Mouse (Mus musculus): ENCODE measurements around the gene Dnaja4. TPM values are rescaled to one million over a fixed set of nuclear protein-coding genes. Genes with fewer than 3 reads are reported as not detected.
A peak's percentile ranks its signal among the peaks of the same experiment; 100 is the strongest.

Dnaja4 gene
- polyA plus RNA-seq, 1 experiment from 2014 or later = 3.4 TPM

GRCm38 (mm10) chr9:54722156-54722555 lies 23.5 kb downstream of the Dnaja4 start:
- ATAC-seq = no peak
- Histone ChIP-seq H3K4me1 (replicated peaks; ENCODE audit: control insufficient read depth, insufficient read depth, low read length) (no peaks in the 10 kb centered on the region), H3K27ac (ENCODE audit: low read depth, low read length) (no peak overlapping the region), H3K4me3 (ENCODE audit: low read depth, low read length) (no peak overlapping the region), H3K9ac (ENCODE audit: low read depth, low read length) (no peak overlapping the region), H3K36me3 (ENCODE audit: control insufficient read depth, insufficient read depth) (peaks cover 80% of the 10 kb centered on the region), H3K27me3 (replicated peaks; ENCODE audit: control insufficient read depth, insufficient read depth, low read length) (no peaks in the 10 kb centered on the region), H3K9me3 (ENCODE audit: control insufficient read depth) (no peaks in the 10 kb centered on the region), H3K4me2 (replicated peaks; ENCODE audit: low read depth) (no peak overlapping the region)
- WGBS = 94% methylated on average over 7 of the region's 7 CpGs
- TF ChIP-seq CTCF (IDR thresholded peaks at IDR 0.05; ENCODE audit: low read depth) = no peak

- no peak for TF ChIP-seq CTCF (IDR thresholded peaks at IDR 0.05; ENCODE audit: low read depth)
- Histone ChIP-seq H3K9ac (ENCODE audit: low read depth, low read length) (no peak overlapping the region), H3K27ac (ENCODE audit: low read depth, low read length) (no peak overlapping the region), H3K27me3 (replicated peaks; ENCODE audit: control insufficient read depth, insufficient read depth, low read length) (no peaks in the 10 kb centered on the region), H3K4me1 (replicated peaks; ENCODE audit: control insufficient read depth, insufficient read depth, low read length) (no peaks in the 10 kb centered on the region), H3K4me2 (replicated peaks; ENCODE audit: low read depth) (no peak overlapping the region), H3K36me3 (ENCODE audit: control insufficient read depth, insufficient read depth) (peaks cover 80% of the 10 kb centered on the region), H3K4me3 (ENCODE audit: low read depth, low read length) (no peak overlapping the region), H3K9me3 (ENCODE audit: control insufficient read depth) (no peaks in the 10 kb centered on the region)
- ATAC-seq = no peak
- 85% methylated on average over 4 of the region's 4 CpGs for WGBS
These were observed 23.9 kb downstream of the Dnaja4 start for GRCm38 (mm10) chr9:54722596-54722995.

DNA sequence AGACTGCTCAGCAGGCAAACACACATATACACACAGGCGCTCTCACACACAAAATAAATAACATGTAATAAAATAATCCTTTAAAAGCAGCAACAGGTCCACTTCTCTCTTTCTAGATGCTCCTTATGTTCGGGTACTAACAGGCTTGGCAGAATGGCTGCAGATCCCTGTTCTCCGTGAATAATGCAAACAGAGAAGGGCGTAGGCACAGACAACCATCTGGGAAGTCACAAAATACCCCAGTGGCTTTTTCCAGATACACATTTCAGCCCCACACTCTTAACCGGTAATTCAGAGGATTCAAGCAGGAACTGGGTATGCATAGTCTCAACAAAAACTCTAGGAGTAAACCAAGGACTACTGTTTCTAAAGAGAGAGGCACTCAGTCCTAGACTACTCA lies 27.6 kb downstream of the Dnaja4 start:
- no peaks in the 10 kb centered on the region for H3K9me3 ChIP-seq (ENCODE audit: control insufficient read depth)
- ATAC-seq = no peak
- H3K4me2 ChIP-seq (replicated peaks; ENCODE audit: low read depth) = no peak overlapping the region
- WGBS = 80% methylated on average over 5 of the region's 5 CpGs
- peaks cover 85% of the 10 kb centered on the region for H3K36me3 ChIP-seq (ENCODE audit: control insufficient read depth, insufficient read depth)
- H3K27ac ChIP-seq (ENCODE audit: low read depth, low read length) = no peak overlapping the region
- no peaks in the 10 kb centered on the region for H3K27me3 ChIP-seq (replicated peaks; ENCODE audit: control insufficient read depth, insufficient read depth, low read length)
- TF ChIP-seq CTCF (IDR thresholded peaks at IDR 0.05; ENCODE audit: low read depth) = no peak
- H3K4me1 ChIP-seq (replicated peaks; ENCODE audit: control insufficient read depth, insufficient read depth, low read length) = no peaks in the 10 kb centered on the region
- H3K4me3 ChIP-seq (ENCODE audit: low read depth, low read length) = no peak overlapping the region
- H3K9ac ChIP-seq (ENCODE audit: low read depth, low read length) = no peak overlapping the region

- no peaks in the 10 kb centered on the region for H3K27me3 ChIP-seq (replicated peaks; ENCODE audit: control insufficient read depth, insufficient read depth, low read length)
- peaks cover 31% of the 10 kb centered on the region for H3K36me3 ChIP-seq (ENCODE audit: control insufficient read depth, insufficient read depth)
- H3K4me2 ChIP-seq (replicated peaks; ENCODE audit: low read depth) = no peak overlapping the region
- no peak for ATAC-seq
- TF ChIP-seq CTCF (IDR thresholded peaks at IDR 0.05; ENCODE audit: low read depth) = peak; percentile 82
- H3K9me3 ChIP-seq (ENCODE audit: control insufficient read depth) = no peaks in the 10 kb centered on the region
- no peaks in the 10 kb centered on the region for H3K4me1 ChIP-seq (replicated peaks; ENCODE audit: control insufficient read depth, insufficient read depth, low read length)
- no peak overlapping the region for H3K9ac ChIP-seq (ENCODE audit: low read depth, low read length)
- H3K27ac ChIP-seq (ENCODE audit: low read depth, low read length) = no peak overlapping the region
- 91% methylated on average over 2 of the region's 2 CpGs for WGBS
- H3K4me3 ChIP-seq (ENCODE audit: low read depth, low read length) = no peak overlapping the region
These were observed 33.4 kb downstream of the Dnaja4 start for GRCm38 (mm10) chr9:54732122-54732521.

GRCm38 (mm10) chr9:54733921-54734638 lies 35.4 kb downstream of the Dnaja4 start, which contains the start of gene Wdr61:
Gene Wdr61, minus strand, starts transcription at chr9:54734519.
- Histone ChIP-seq H3K4me3 (ENCODE audit: low read depth, low read length) (peak within 1 kb of the TSS; percentile 70), H3K9me3 (ENCODE audit: control insufficient read depth) (no peaks in the 10 kb centered on the region), H3K27me3 (replicated peaks; ENCODE audit: control insufficient read depth, insufficient read depth, low read length) (no peaks in the 10 kb centered on the region), H3K9ac (ENCODE audit: low read depth, low read length) (peak within 1 kb of the TSS; percentile 65), H3K27ac (ENCODE audit: low read depth, low read length) (peak within 1 kb of the TSS; percentile 57), H3K4me1 (replicated peaks; ENCODE audit: control insufficient read depth, insufficient read depth, low read length) (no peaks in the 10 kb centered on the region), H3K36me3 (ENCODE audit: control insufficient read depth, insufficient read depth) (peaks cover 14% of the 10 kb centered on the region), H3K4me2 (replicated peaks; ENCODE audit: low read depth) (peak within 1 kb of the TSS; percentile 72)
- ATAC-seq = peak; percentile 97
- 2% methylated on average over 32 of the region's 32 CpGs for WGBS
- peak; percentile 83 for TF ChIP-seq CTCF (IDR thresholded peaks at IDR 0.05; ENCODE audit: low read depth)

DNA sequence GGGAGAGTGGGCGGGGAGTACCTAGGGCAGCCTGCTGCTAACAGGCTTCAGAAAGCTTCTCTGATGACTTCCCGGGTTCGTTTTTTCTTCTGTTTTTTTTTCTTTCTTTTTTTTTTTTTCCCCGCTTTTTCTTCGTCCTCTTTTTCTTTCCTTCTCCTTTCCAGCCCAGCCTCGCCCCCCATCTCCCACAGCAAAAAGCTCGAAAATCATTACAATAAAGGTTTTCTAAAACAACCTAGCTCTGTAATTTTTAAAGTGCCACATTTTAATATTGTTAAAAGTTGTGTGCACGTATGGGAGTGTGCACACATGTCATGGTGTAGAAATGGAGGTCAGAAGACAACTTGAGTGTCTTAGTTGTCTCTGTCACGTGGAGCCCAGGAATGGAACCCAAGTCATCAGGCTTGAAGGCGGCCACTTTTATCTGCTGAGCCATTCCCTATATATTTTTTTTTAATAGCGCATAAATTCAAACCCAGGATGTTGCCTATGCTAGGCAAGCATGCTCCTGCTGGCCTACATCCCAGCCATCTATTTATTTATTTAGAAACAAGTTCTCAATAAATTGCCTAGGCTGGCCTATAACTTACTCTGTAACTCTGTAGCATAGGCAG lies 36.1 kb downstream of the Dnaja4 start:
- H3K27me3 ChIP-seq (replicated peaks; ENCODE audit: control insufficient read depth, insufficient read depth, low read length) = no peaks in the 10 kb centered on the region
- no peak for ATAC-seq
- no peaks in the 10 kb centered on the region for H3K4me1 ChIP-seq (replicated peaks; ENCODE audit: control insufficient read depth, insufficient read depth, low read length)
- no peak overlapping the region for H3K27ac ChIP-seq (ENCODE audit: low read depth, low read length)
- H3K4me2 ChIP-seq (replicated peaks; ENCODE audit: low read depth) = peak overlapping the region; percentile 72
- peak overlapping the region; percentile 70 for H3K4me3 ChIP-seq (ENCODE audit: low read depth, low read length)
- WGBS = 18% methylated on average over 11 of the region's 11 CpGs
- H3K36me3 ChIP-seq (ENCODE audit: control insufficient read depth, insufficient read depth) = peaks cover 7% of the 10 kb centered on the region; the same call in 1 of the 2 replicates
- H3K9ac ChIP-seq (ENCODE audit: low read depth, low read length) = no peak overlapping the region
- no peak for TF ChIP-seq CTCF (IDR thresholded peaks at IDR 0.05; ENCODE audit: low read depth)
- H3K9me3 ChIP-seq (ENCODE audit: control insufficient read depth) = no peaks in the 10 kb centered on the region
